Mouse (Mus musculus): ENCODE data around the gene Nbea.

DNA sequence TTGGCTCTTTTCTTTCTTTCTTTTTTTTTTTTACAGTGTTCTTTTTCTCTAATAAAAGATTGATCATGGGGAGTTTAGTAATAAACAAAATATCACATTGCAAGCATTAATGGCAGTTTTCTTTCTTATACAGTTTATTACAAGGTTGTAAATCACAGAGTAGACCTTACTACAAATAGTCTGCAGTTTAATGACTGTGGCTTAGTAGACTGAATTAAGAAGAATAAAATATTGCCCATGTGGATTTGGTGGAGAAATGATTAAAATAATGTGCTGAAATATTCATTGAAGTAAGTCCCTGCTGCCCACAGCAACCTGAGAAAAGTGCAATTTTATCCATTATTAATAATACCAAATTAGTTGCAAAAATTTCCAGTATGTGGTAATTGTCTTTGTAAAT lies 363.9 kb downstream of the Nbea start:
- TF ChIP-seq TAL1 (IDR thresholded peaks at IDR 0.05; ENCODE audit: low read length) (no peak), GATA1 (IDR thresholded peaks at IDR 0.05; ENCODE audit: low read length) (no peak)

Data from erythroblast, embryonic 14.5 days (primary cell).